Mouse (Mus musculus) NIH3T3 (cell line): ENCODE measurements around the gene Ccdc146.
"Not testable (repeated sequence)": the region's sequence is repeated elsewhere in the genome, so short reads cannot be mapped to it uniquely, and the experiment has no call there.

Experiments used
- DNase-seq: peaks from one replicate; pipeline ENCODE4 v3.0.0-alpha.2; 2012; ENCODE audit warnings: low read depth

Gene Ccdc146

DNA sequence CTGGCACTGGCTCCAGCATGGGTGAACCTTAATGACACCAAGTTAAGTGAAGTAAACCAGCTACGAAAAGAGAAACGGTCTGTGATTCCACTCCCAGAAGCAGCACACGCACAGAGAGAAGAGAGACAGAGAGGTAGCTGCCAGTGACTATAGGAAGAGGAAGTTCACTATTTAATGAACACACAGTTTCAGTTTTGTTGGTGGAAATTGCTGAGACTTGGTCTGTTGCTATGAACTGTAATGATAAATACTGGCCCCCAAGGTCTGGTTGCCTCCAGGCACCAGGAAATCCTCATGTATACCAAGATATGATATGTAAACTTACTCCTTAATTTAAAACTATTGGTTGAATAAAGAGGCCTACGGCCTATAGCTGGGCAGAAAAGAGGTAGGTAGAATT lies 38.0 kb downstream of the Ccdc146 start:
- DNase-seq = no peak

DNA sequence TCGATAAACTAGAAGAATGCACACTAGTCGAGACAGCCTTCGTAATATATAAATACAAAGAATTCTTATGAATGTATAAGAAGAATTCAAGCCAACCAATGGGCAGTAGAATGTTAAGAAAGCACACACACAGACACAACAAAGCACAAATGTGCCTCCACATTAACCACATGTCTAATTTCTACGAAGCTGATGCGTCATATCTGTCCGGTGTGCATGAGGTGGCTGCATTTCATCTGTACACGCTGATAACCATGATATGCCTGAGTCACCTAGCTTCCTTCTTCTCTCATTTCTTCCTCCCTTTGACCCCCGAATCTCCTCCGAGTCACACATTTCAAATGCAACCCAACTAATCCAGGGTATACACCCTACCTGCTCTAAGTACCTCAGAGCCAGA lies 39.5 kb downstream of the Ccdc146 start:
- DNase-seq = no peak

DNA sequence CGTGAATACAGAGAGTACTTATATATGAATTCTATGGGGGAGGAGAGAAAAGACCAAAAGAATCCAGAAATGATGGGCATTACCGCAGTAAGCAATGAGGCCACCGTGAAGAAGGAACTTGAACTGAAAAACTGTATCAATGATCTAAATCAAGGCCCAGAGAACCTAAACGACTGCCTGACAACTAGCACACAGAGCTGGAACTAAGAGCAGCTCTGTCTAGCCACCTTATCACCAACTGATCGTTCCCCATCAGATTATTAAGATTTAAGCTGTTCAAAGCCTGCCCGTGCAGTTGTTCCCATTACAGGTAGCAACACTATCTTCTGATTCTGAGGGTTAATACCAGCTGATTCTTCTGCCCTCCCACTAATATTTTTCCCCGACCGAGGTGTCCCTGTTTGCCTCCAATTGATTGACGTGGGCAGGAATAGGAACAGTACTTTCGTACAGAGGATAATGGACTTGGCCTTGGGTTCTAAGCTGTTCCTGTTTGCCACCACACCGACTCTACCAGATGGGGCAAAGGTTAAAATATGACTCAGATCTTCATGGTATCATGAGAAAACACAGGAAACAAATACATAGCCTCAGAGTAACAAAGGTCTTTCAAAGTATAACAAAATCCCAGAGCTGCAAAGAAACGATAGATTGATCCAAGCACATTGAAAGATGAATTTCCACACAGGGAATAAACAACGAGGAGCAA lies 40.1 kb downstream of the Ccdc146 start:
- DNase-seq = no peak

DNA sequence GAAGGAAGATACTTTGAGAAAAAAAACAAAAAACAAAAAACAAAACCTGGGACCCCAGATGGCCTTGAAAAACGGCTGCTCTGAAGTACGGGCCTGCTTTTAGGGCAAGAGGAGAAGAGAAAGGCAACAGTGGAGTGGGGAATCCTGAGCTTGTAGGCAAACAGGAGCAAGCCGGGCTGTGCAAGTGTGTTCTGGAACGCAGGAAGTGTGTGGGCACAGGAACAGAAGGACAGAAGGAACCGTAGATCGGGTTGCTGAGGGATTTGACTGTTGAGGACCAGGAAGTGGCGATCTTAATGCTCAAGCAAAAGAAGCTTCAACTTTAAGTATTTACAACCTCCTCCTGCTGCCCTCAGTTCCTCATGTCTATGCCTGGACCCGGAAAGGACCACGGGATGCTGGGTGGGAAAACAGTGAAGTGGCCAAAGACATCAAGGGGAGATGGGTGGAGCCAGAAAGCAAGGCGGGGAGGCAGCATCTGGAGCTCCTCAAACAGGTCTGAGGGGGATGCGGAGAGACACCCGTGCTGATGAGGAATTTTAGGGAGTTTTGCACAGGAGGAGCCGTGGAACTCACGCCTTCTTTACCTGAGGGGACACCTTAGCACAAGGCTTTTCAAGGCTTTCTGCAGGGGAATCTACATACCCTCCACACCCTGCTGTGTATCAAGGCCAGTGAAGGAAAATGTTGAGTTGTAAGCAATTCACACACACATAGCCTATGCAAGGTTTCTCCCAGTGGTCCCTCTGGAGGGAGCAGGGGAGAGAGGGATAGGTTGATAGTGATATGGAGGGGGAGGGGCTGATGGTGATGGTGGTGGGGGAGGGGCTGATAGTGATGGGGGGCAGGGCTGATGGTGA lies 40.9 kb downstream of the Ccdc146 start:
- no peak for DNase-seq

DNA sequence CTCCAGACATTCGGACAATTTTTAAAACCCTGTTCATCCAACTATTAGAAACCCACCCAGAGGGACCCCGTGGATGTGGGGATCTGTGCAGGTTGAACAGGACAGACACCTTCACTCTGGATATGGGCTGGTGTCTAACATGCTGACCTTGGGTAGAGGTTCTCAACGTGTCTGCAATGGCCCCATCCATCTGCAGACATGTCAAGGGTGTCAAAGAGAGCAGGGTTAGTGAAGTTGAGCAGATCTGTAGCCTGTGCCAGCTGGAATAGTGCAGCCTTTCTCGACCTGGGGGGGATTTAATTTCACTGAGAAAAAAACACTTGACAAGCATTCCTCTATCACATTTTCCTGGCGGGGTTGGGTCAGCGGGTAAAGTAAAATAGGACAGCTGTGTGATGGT lies 41.8 kb downstream of the Ccdc146 start:
- no peak for DNase-seq

DNA sequence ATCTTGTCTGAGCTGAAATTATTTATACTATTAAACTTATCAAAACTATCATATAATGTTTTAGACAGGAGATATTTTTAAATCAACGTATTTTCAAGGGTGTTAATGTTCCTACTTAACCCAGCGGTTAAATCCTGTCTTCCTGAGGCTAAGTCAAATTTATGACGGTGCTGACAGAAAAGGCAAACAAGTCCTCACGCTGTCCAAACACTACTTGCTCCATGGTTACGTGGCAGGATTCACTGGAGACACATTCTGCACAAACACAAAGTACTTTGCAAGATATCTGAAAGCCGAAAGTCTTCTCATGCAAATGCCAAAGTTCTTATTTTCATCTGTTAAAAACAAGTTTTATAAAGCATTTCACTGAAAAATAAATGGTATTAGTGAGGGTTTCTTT lies 42.5 kb downstream of the Ccdc146 start:
- peak; percentile 23 for DNase-seq

DNA sequence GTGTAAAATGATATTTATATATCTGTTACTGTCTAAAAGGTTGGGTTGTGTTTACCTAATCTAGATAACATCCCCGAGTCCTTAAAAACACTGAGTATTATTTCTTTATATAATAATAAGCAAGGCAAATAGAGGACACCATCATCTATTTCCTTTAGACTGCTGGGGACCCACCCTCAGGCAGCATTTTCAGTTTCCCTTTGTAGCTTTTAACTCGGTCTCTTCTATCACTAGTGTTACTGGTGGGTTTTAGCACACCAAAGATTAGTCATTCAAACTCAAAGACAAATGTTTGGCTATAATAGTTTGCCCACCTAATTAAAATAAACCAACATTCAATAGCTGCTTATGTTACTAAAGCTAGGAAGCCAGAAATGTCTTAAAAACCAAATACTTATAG lies 46.1 kb downstream of the Ccdc146 start:
- DNase-seq = no peak

DNA sequence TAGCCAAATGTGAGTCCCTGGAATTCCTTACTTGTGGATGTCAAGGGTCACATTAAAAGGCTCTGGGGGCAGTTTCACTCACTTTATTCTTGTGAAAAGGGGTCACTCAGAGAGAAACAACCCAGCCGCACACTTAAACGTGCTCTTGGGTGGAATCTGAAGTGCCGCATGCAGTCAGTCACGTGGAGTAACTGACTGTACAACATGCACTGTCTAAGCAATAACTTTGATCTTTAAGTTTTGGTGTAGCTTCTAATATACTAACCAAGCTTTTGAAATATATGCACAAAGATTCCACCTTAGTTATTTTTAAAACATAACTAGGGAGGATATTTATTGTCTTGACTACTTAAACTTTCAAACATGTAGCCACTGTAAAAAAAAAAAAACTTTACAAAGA lies 47.5 kb downstream of the Ccdc146 start:
- no peak for DNase-seq

DNA sequence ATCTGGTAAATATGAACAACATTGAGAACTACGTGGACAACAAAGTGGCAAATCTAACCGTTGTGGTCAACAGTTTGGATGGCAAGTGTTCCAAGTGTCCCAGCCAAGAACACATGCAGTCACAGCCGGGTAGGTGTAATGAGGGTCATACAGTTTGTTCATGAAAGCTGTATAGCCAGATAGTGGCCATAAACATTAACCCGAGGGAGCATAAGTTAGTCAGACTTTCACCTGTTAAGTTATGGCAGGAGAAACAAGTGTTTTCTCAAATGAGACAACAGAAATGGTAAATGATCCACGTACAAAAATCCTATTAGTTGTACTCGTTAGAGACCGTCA lies 51.3 kb downstream of the Ccdc146 start:
- DNase-seq = no peak

DNA sequence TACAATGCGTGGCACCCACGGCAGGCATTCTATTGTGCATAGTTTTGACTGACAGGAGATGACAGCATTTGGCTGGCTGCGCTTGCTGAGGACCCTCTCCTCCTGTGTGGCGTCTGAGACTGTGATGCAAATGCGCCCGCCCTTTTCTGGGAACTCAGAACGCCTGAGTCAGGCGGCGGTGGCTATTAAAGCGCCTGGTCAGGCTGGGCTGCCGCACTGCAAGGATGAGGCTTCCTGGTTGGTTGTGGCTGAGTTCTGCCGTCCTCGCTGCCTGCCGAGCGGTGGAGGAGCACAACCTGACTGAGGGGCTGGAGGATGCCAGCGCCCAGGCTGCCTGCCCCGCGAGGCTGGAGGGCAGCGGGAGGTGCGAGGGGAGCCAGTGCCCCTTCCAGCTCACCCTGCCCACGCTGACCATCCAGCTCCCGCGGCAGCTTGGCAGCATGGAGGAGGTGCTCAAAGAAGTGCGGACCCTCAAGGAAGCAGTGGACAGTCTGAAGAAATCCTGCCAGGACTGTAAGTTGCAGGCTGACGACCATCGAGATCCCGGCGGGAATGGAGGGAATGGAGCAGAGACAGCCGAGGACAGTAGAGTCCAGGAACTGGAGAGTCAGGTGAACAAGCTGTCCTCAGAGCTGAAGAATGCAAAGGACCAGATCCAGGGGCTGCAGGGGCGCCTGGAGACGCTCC lies 51.8 kb downstream of the Ccdc146 start, which contains the start of gene Fgl2:
TSS of gene Fgl2 (plus strand) at position 150 of the 687 bp plus-strand sequence.
- DNase-seq = peak; percentile 23

DNA sequence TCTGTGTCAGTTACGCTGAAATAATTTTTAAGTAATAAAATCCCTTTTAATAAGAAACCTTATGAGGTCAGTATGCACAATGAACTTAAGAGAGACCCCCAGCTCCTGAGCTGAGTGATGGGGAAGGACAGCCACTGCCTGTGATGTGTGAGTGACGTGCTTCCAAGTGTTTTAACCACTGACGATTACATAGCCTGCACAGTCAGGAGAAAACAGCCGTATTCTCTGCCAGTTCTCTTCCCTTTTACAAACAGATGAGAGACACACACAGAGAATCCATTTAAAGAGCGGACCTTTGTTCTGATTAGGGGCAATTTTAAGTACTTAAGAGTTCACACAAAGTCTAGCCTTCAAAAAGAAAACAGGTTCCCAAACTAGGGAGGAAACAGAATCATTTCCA lies 52.6 kb downstream of the Ccdc146 start:
- DNase-seq = no peak

DNA sequence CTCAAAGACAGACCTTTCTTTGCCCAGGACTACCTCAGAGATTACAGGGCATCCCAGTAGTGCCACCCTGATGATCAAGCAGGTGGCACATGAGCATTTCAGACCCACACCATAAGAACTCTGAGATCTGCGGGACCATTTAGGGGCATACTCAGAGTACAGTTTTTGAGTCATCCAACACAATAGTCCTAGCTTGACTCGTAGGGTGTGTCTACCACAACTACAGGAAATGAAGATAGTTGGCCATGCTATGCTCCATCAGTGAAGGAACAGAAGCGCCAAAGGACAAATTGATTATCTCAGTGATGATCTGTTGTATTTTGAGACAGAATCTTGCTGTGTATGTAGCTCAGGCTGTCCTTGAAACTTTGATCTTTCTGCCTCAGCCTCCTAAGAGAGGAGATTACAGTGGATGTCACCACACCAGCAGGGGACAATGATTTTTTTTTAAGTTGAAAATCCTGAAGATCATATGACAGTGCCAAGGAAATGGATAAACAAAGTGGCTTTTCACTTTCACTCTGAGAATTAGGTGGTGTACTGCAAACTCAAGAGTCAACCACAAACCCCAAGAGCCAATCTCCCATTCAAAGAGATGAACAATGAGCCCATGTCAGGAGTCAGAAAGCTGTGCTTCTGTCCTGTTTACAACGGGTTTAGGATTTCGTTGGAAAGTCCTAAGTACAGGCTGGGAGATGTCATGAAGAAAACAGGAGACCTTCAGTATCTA lies 54.1 kb downstream of the Ccdc146 start:
- DNase-seq = no peak

DNA sequence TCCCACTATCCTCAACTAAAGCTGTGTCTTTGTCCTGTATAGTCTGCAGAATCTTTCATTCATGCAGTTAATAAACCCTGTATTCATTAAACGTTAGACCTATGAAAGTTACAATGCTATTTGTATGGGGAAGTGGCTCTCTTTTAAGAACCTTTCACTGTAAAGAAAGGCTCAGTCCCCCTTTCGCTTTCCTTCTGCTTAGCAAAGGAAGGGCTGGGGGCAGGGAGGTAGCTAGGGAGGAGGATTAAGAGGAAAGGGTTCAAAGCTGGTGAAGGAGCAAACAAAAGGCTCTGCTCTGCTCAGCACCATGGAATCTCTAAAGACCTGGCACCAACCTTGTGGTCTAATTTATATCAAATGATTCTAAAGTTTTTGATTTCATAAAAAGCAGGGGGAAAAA lies 57.0 kb downstream of the Ccdc146 start:
- no peak for DNase-seq

DNA sequence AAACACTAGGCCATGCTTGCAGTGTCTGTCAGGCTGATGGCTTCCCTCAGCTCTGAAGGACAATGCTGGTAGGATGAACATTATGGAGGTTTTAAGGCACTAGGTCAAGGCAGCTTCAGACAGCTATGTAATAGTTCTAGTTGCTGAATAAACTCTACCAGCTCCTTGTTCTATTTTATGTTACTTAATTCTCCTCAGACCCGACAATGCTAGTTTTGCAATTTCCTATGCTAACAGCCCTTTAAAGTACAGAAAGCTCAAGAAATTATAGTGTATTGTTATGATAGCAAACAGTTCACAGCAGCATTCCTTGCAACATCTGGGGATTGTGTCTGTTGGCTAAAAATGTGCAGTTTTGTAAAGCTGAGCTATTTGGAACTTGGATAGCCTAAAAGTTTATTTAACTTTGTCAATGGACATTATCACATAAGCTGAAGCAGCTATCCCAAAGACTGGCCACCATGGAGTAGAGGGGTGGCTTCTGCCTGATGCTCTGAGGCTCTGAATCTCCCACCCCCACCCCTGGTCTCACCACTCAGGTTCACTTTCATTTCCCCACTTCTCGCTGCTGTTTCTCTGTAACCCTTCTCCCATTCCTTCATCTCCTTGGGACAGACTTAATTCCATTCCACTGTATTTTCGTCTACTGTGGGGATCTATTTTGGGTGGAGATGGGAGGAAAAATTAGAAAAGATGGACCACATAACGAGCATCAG lies 58.0 kb downstream of the Ccdc146 start:
- DNase-seq = no peak

DNA sequence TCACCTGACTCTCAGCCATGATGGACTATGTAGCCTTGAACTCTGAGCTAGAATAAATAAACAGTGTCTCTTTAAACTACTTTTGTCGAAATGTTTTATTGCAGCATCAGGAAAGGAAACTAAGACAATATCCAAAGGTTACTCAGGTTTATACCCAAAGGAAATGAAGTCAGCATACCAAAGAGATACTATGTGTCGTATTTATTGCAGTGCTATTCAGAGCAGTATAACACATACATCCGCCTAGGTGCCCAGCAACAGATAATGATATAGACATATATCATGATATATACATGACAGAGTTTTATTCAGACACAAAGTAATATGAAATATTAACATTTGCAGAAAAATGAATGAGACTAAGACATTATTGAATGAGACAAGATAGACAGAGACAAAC lies 61.1 kb downstream of the Ccdc146 start:
- DNase-seq = no peak

DNA sequence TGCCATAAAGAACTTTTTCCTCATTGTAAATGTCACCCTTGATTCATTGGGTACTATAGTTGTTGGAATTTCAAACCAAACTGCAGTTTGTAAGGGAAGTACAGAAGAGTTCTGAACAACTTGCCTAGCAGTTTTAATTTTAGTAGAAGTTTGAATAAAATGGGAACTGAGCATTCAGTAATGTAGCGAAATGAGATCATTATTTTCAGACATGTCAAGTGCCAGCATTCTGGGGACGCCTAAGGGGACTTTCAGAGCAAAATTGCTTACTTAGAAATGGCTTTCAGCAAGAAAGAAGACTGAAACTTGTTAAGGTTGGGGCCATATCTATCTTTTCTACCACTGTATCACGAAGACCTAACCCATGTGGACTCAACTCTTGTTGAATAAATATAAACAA lies 65.8 kb downstream of the Ccdc146 start:
- no peak for DNase-seq

DNA sequence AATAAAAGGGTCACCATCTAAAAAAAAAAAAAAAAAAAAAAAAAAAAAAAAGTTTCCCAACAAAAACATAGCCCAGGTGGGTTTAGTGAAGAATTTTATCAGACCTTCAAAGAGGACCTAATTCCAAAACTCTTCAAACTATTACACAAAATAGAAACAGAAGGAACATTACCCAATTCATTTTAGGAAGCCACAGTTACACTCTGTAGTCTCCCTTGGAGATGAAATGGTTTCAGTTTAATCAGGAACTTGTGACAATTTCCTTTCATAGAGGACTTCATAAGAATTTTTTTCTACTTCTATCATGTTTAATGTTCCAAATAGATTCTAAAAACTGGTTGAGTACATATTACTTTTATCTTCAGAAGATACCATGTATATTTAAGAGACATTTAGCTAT lies 72.8 kb downstream of the Ccdc146 start:
- DNase-seq = no peak

DNA sequence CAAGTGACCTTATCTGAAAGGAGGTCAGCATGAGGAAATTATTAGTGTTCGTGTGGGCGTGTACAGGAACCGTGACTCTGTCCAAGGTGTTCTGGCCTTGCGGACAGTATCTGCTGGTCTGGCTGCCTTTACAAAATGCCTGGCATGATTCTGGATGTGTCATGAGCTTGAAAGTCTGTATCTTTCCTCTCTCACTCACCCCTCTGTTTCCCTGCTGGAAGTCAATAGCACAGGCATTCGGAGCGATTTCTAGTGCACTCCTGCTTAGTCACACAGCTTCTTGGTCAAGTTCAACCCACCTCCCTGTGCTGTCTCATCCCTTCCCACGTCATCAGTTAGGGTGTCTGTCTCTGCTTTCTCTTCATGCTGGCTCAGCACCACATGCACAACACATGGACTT lies 76.1 kb downstream of the Ccdc146 start:
- peak; percentile 82 for DNase-seq

DNA sequence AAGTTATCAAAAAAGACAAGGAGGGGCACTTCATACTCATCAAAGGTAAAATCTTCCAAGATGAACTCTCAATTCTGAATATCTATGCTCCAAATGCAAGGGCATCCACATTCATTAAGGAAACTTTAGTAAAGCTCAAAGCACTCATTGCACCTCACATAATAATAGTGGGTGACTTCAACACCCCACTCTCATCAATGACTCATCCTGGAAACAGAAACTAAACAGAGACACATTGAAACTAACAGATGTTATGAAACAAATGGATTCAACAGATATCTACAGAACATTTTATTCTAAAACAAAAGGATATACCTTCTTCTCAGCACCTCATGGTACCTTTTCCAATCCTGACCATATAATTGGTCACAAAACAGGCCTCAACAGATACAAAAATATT lies 82.2 kb downstream of the Ccdc146 start:
- DNase-seq = not testable (repeated sequence)

DNA sequence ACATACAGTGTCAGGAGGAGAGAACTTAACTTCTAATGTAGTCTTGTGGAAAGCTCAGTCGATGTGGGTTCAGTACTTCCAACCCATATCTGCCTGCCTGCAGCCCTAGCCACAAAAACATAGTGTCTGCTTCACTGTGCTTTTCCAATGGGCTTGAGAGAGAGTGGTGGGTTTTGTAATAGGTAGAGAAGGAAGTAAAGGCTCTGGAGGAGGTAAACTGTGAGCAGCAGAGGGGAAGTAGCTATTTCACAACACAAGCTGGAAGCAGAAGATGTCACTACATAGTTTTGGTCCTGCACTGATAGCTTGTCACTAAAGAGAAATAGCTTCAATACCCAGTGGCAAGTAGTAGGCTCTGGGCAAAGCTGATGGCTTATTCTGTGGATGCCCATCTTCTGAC lies 92.4 kb downstream of the Ccdc146 start:
- DNase-seq = no peak

DNA sequence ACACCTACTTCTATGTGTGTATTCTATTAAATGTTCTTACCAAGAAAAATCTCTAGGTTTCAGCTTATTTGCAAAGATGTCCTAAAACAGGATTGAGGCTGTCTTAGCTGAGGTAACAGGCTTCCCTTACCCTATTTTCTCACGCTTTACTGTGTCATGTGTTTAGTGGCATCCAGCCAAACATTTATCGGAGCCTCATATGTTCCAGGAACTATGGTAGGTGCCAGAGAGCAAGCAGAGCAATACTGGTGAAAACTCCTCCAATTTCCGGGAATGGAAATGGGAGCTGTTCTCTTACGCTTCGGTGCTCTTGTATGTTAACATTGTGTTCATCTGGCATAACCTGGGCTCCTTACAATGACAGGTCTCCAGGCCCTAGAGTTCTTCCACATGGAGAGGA lies 92.8 kb downstream of the Ccdc146 start:
- peak; percentile 14 for DNase-seq
